Mouse (Mus musculus) lung, postnatal 0 days (tissue): Measurements from ENCODE around the gene Mup19.
"Not testable (repeated sequence)": the region's sequence is repeated elsewhere in the genome, so short reads cannot be mapped to it uniquely, and the experiment has no call there.

Experiments used
- CTCF ChIP-seq: IDR thresholded peaks from 2 replicates; pipeline ENCODE4 v1.5.1; 2016; ENCODE audit warnings: antibody characterized with exemption, mild to moderate bottlenecking
- EP300 ChIP-seq: IDR thresholded peaks from 2 replicates; pipeline ENCODE4 v1.6.1; 2016; ENCODE audit warnings: antibody characterized with exemption, mild to moderate bottlenecking, control low read depth

- TF ChIP-seq EP300, CTCF: not testable (repeated sequence)
Measured at GRCm38 (mm10) chr4:61784231-61784630, 2.2 kb upstream of the Mup19 start.
